Mouse (Mus musculus): ENCODE results near the gene Eif2ak4.

- TF ChIP-seq CTCF (IDR thresholded peaks at IDR 0.05; ENCODE audit: extremely low read depth, insufficient read depth, insufficient read length, insufficient replicate concordance) (peak; percentile 36; the same call in 1 of the 2 replicates), POLR2A (IDR thresholded peaks at IDR 0.05; ENCODE audit: low read depth, low read length) (no peak)
Observed at GRCm38 (mm10) chr2:118487806-118488205, 99.4 kb downstream of the Eif2ak4 start.
